Mouse (Mus musculus) fibroblast of lung, adult 2 months (primary cell): ENCODE measurements around the gene Spata7.
"Not testable (repeated sequence)": the region's sequence is repeated elsewhere in the genome, so short reads cannot be mapped to it uniquely, and the experiment has no call there.

Source experiments
- DNase-seq: peaks from one replicate; pipeline ENCODE4 v3.0.0-alpha.2; 2011; ENCODE audit warnings: low read depth

Gene Spata7

GRCm38 (mm10) chr12:98627392-98628259 is at the start of gene Spata7:
Spata7 (plus strand) TSS chr12:98628157.
- DNase-seq = peak; percentile 46

GRCm38 (mm10) chr12:98585302-98585701 is 42.7 kb upstream of the Spata7 start:
- DNase-seq = no peak

DNA sequence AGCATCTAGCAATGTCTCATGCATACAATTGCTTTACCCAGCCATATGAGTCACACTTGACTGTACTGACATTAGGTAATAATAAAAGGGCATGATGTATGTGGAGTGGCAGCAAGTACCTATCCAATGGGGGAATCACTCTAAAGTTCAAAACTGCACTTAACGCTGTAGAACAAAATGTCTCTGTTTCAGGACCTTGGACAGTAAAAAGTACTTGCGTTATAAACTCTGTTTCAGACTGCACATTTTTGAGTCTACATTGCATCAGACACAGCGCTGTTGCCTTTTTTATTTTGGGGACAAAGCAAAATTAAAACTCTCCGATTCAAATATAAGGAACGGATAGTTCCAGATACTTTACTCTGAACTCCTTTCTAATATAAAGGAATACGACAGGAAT is 39.4 kb upstream of the Spata7 start:
- DNase-seq = peak; percentile 11

DNA sequence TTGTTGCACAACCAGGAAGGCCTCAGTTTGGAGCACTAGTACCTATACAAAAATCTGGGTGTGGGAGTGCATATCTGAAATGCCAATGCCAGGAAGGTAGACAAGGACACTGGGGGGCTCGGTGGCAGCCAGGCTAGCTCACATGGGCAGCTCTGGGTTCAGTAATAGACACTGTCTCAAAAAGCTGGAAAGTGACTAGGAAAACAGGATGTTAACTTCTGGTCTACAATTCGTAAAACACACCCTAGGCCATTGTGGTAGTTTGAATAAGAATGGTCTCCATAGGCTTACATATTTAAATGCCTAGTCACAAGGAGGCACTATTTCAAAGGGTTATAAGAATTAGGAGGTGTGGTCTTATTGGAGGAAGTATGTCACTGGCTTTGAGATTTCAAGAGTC is 36.9 kb upstream of the Spata7 start:
- DNase-seq = no peak

GRCm38 (mm10) chr12:98600861-98601260 is 27.1 kb upstream of the Spata7 start:
- no peak for DNase-seq

GRCm38 (mm10) chr12:98602114-98602513 is 25.8 kb upstream of the Spata7 start:
- no peak for DNase-seq

DNA sequence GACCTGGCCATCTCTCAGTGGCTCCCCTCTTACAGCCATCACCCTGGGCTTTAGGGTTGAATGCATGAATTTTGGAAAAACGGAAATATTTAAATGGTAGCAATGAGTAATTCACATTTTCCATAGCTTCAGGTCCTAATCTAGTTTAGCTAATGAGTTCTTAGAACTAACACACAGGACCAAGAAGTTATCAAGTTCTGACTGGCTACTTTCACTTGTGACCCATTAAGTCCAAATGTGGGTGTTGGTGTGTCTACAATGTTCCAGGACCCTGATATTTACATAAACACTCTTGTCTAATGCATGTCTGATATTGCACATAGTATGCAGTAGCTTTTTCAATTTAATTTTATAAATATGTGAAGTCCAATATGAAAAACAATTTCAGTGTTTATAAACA is 22.7 kb upstream of the Spata7 start:
- no peak for DNase-seq

DNA sequence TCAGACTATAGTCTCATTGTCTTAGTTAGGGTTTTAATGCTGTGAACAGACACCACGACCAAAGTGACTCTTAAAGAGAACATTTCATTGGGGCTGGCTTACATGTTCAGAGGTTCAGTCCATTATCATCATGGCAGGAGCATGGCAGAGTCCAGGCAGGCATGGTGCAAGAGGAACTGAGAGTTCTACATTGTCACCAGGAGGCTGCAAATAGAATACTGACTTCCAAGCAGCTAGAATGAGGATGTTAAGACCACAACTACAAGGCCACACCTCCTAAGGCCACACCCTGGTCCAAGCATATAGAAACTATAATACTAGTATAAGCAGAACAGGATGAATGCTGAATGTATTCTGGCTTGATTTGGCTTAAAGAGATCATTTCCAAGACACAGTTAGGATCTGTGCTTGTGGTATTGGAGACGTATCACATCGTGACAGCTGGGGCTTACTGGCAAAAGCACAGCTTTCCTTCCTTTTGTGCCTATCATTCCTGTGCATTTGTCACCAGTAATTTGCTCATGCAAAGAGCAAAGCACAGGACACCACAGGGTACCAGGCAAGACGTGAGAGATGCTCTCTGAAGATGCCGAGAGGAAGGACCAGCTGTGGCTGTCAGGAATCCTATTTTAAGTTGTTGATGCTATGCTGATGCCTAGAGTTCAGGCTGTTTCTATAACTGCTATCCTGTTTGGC is 21.2 kb upstream of the Spata7 start:
- no peak for DNase-seq

DNA sequence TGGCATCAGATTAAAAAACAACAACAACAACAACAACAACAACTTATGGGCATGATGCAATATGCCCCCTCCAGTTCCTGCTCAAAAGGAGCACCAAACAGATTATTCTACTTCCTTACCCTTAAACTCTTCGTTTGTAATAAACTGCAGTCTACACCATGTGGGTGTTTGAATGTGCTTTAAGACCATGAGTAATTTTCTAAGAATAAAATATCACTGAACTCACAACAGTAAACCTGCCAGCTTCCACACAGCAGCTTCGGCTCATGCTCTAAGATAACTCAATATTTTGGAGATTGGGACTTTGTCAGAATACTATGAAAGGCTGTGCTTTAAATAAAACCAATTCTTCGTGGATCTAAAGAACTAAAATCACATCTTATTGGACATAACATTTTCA is 17.6 kb upstream of the Spata7 start:
- DNase-seq = no peak

DNA sequence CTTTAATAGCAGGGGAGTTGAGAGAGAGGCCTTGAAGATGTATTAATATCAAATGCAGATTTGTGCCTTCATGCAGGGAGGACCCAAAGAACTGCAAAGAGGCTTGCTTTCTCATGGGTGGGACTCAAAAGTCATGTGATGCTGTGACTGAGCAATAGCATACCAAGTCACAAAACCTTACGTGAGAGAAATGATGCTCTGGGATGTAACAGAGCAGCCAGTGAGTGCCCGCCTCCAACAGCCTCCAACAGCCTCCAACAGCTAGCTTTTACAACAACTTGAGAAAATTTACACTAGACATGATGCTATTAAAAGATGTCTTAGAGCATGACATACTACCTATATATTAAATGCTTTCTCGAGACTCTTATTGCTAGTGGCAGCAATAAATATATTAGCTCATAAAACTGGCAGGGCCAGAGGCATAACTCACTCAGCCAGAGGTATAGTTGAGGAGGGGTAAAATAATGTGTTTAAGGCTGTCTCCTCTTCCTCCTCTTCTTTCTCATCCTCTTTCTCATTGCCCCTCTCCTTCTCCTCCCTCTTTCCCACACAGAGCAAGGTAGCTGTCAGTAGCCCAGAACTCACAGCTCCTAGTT is 12.9 kb upstream of the Spata7 start:
- no peak for DNase-seq

DNA sequence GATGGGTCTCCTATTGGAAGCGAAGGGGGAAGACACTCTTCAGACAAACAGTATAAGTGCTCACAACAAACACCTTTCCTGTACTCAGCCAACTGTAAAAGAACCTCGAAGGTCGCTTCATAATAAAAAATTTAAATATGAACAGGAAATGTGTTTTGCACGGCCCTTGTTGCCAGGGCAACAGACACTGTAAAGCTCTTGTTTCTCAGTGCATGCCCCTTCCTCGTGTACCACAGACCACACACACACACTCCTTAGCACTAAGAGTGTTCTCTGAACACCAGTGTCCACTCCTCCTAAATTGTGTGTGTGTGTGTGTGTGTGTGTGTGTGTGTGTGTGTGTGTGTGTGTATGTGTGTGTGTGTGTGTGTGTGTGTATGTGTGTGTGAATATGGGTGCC is 12.2 kb upstream of the Spata7 start:
- DNase-seq = no peak

- DNase-seq = peak; percentile 14
Measured at GRCm38 (mm10) chr12:98619496-98619895, 8.5 kb upstream of the Spata7 start.

GRCm38 (mm10) chr12:98620922-98621321 is 7.0 kb upstream of the Spata7 start:
- not testable (repeated sequence) for DNase-seq

GRCm38 (mm10) chr12:98623266-98623665 is 4.7 kb upstream of the Spata7 start:
- not testable (repeated sequence) for DNase-seq

DNA sequence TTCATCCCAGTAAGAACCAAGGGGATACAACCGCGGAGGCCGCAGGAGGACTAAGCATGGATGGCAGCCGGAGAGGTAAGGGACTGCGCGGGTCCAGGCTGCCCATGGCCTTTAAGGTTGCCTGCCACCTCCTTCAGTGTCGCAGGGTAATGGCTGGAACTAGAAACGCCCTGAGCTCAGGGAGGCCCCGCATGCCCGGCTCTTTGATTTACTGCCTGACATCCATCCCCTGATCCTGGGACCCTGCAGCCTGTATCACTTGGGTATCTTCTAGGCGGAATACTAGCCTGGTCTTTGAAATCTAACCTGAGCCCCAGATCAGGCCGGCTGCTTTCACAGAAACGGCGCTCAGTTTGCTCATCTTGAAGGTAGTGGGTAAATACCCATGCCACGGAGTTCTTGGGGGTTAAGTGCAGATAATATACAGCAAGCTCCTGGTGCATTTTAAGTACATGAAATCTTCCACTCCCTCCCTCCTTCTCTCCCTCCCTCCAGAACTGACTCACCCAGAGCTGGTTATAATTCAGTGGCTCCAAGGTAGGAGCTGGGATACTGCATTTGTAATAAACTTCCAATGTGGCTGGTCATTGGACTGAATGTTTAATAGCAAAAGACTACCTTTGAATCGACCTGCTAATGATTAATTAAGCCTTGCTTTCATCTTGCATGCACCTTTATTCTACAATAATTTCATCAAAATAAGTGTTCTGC is 458 bp downstream of the Spata7 start:
- no peak for DNase-seq

DNA sequence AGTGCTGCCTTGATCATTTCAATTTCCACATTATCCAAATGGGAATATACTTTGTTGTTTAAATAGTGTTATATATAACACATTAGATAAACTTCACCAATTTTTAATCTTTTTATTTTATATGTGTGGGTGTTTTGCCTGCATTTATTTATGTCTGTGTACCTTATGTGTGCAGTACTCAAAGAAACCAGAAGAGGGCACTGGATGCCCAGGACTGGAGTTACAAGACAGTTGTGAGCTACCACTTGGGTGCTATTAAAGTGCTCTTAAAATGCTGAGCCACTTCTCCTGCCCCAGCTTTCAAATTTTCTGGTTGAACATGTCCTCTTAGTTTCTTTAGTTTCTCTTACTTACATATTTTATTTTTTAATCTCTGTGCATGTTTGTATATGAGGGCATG is 16.9 kb downstream of the Spata7 start:
- DNase-seq = no peak

DNA sequence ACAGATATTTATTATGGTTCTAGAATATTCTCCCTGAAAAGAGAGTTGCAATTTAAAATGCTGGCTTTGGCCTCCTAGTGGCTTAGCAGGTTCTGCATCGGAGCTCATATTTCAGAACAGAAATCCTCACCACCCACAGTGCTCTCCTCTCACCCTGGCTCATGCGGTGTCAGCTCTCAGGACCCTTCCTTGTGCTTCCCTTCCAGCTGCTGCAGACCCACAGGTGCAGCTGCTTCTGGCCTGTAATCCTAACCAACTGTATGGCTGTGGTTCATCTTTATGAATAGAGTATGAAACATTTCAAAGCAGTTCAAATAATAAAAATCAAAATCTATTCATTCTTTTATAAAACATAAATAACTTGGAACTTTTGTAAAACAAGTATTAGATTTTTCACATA is 28.9 kb downstream of the Spata7 start:
- no peak for DNase-seq

DNA sequence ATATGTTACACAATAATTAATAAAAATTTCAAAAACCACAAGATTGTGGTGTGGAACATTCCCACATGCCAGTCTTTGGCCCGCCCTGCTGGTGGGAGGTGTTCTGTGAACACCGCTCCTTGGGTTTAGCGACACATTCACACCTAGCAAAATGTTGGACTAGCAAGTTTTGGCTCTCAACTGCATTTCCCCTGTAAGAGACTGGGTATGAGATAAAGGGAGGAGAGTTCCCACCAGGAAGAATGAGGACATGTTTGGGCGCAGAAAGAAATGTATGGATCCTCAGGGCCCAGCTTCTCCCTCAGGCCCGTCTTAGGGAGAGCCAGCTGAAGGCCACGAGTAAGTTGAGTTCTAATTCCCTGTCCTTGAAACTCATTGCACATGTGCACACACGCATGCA is 34.7 kb downstream of the Spata7 start:
- DNase-seq = no peak

DNA sequence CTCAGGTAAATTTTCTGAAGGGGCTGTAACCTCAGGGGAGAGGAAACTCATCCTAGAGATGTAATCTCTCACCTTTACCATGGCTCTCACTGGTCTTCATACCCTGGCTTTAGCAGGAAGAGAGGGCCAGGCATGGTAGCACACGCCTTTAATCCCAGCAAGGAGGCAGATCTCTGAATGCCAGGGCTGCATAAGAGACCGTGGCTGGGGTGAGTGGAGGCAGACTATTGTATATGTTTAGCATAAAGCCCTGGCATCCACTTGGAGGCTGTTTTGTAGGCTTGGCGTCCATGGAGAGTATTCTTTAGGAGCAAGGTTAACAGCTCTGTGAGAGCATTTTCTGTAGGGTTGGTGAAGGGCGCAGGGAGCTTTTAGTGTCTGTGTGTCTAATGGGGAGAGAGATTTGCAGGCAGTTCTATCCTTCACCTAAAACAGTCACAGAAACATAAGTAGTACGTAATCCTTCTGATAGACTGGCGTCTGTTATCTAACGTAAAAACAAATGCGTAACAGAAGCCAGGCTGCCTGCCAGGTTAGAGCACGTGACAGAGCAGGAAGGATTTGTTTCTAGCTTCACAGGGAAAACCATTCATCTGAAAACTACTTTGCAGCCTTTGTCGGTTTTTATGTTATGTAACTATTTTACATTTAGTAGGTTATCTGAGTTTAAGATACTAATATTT is 40.3 kb downstream of the Spata7 start:
- DNase-seq = peak; percentile 21

GRCm38 (mm10) chr12:98669086-98669485 is 41.1 kb downstream of the Spata7 start:
- no peak for DNase-seq

DNA sequence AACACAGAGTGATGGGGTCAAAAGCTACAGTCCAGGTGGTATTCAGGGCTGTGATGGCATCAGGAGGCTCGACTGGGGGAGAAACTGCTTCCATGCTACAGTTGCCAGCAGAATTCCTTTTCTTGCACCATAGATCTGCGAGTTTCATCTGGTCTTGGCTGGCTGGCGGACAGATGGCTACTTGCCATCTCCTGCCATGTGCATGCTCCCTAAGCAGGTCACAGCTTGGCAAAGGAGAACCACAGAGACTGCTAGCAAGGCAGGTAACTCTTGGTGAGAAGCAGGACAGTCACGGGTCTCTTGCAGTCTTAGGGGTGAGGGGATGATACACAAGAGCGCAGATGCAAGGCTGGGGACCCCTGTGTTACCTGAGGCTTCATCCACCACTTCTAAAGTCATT is 41.9 kb downstream of the Spata7 start:
- DNase-seq = no peak

- DNase-seq = no peak
Measured at GRCm38 (mm10) chr12:98670429-98670828, 42.5 kb downstream of the Spata7 start.
